Mouse (Mus musculus): Measurements from ENCODE around the gene Olfr1496. TPM values are rescaled to one million over a fixed set of nuclear protein-coding genes. Genes with fewer than 3 reads are reported as not detected.

Gene Olfr1496
- polyA plus RNA-seq, 1 experiment from 2014 or later = not detected

Other genes starting within 250 kb of the Olfr1496 start
- gene Olfr1480, start 250.0 kb upstream of the Olfr1496 start, polyA plus RNA-seq (2016; fragmentation: Nextera tagmentation; extraction: Ambion mirVana) = not detected in 2 replicates
- not detected in 2 replicates for gene Olfr1484, start 194.4 kb upstream of the Olfr1496 start, polyA plus RNA-seq (2016; fragmentation: Nextera tagmentation; extraction: Ambion mirVana)
- gene Olfr1487, start 160.5 kb upstream of the Olfr1496 start, polyA plus RNA-seq (2016; fragmentation: Nextera tagmentation; extraction: Ambion mirVana) = not detected in 2 replicates
- gene Olfr1489, start 146.3 kb upstream of the Olfr1496 start, polyA plus RNA-seq (2016; fragmentation: Nextera tagmentation; extraction: Ambion mirVana) = not detected in 2 replicates
- not detected in 2 replicates for gene Olfr1490, start 126.8 kb upstream of the Olfr1496 start, polyA plus RNA-seq (2016; fragmentation: Nextera tagmentation; extraction: Ambion mirVana)
- not detected in 2 replicates for gene Olfr1491, start 80.6 kb upstream of the Olfr1496 start, polyA plus RNA-seq (2016; fragmentation: Nextera tagmentation; extraction: Ambion mirVana)
- not detected in 2 replicates for gene Olfr1493-ps1, start 54.6 kb upstream of the Olfr1496 start, polyA plus RNA-seq (2016; fragmentation: Nextera tagmentation; extraction: Ambion mirVana)
- gene Olfr1494, start 38.1 kb upstream of the Olfr1496 start, polyA plus RNA-seq (2016; fragmentation: Nextera tagmentation; extraction: Ambion mirVana) = not detected in 2 replicates
- not detected in 2 replicates for gene Olfr1495, start 13.3 kb upstream of the Olfr1496 start, polyA plus RNA-seq (2016; fragmentation: Nextera tagmentation; extraction: Ambion mirVana)
- not detected in 2 replicates for gene Olfr1497, start 20.3 kb downstream of the Olfr1496 start, polyA plus RNA-seq (2016; fragmentation: Nextera tagmentation; extraction: Ambion mirVana)
- not detected in 2 replicates for gene Olfr1499, start 41.6 kb downstream of the Olfr1496 start, polyA plus RNA-seq (2016; fragmentation: Nextera tagmentation; extraction: Ambion mirVana)
- gene Olfr1500, start 52.6 kb downstream of the Olfr1496 start, polyA plus RNA-seq (2016; fragmentation: Nextera tagmentation; extraction: Ambion mirVana) = not detected in 2 replicates
- gene Olfr1501, start 72.8 kb downstream of the Olfr1496 start, polyA plus RNA-seq (2016; fragmentation: Nextera tagmentation; extraction: Ambion mirVana) = not detected in 2 replicates
- not detected in 2 replicates for gene Olfr1502, start 83.9 kb downstream of the Olfr1496 start, polyA plus RNA-seq (2016; fragmentation: Nextera tagmentation; extraction: Ambion mirVana)
- not detected in 2 replicates for gene Olfr1504, start 120.0 kb downstream of the Olfr1496 start, polyA plus RNA-seq (2016; fragmentation: Nextera tagmentation; extraction: Ambion mirVana)
- gene Olfr1505, start 135.7 kb downstream of the Olfr1496 start, polyA plus RNA-seq (2016; fragmentation: Nextera tagmentation; extraction: Ambion mirVana) = not detected in 2 replicates